Mouse (Mus musculus): ENCODE measurements around the gene Sbf1. TPM values are rescaled to one million over a fixed set of nuclear protein-coding genes. Genes with fewer than 3 reads are reported as not detected.

Gene Sbf1
- total and polyA plus RNA-seq, 3 experiments: 22.6 to 79.1 (median 69.3) TPM

DNA sequence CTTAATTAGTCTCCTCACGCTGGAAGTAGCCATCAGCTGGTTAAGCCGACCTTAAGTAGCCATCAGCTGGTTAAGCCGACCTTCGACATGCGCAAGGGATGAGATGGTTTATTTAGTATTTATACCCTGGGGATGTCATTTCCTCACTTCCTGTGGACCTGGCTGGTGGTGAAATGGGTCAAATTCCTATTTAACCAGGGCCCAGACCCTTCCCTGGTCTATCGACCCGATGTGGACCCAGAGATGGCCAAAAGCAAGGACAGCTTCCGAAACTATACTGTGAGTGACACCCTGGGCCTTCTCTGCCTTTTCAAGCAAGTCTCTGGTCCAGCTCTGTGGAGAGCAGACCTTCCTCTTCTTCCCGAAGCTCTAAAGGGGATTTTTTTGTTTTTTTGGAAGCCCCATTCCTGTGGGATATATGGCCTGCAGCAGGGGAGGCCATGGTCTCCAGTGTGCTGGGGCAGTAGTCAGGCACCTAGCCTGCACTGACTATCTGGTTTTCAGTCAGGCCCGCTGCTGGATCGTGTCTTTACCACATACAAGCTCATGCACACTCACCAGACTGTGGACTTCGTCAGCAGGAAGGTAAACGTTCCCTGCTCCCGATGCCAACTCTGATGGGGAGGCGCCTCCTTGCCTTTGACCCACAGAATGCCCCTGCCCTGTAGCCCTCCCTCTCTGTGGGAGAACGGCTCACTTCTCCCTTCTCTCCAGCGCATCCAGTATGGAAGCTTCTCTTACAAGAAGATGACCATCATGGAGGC lies 19.8 kb upstream of the Sbf1 start:
- Histone ChIP-seq H3K4me2 (ENCODE audit: insufficient read depth, low read depth, poor library complexity, severe bottlenecking) (no peak overlapping the region), H3K79me2 (replicated peaks; ENCODE audit: control insufficient read depth, extremely low read depth, insufficient read depth, poor library complexity, severe bottlenecking) (no peaks in the 10 kb centered on the region), H3K27ac (ENCODE audit: insufficient read depth, low read depth) (no peak overlapping the region), H3K36me3 (replicated peaks in 1 of 2; ENCODE audit: control insufficient read depth in 1 of 2, insufficient read depth in 1 of 2, low read length in 1 of 2) (no peaks in the 10 kb centered on the region), H3K4me3 (replicated peaks in 1 of 3; ENCODE audit: low read depth in 2 of 3, low read length in 2 of 3, poor library complexity in 1 of 3) (no peak overlapping the region), H3K4me1 (ENCODE audit: control insufficient read depth in 1 of 2, insufficient read depth in 2 of 2) (peaks cover 6 to 15% of the 10 kb centered on the region in 2 experiments), H3K27me3 (replicated peaks) (peaks cover 1% of the 10 kb centered on the region), H3K9me3 (replicated peaks; ENCODE audit: low read length) (no peaks in the 10 kb centered on the region), H3K9ac (ENCODE audit: insufficient read depth, low read depth) (no peak overlapping the region)
- no peak for DNase-seq (ENCODE audit: extremely low read depth)
- in situ Hi-C loops (cut with MboI; ENCODE audit: low pct_ligation_motif_present, low pct_unique_long_range_greater_than_20kb, low sequenced_read_pairs) (no loop called here), dilution Hi-C loops (cut with MboI; ENCODE audit: extremely low pct_ligation_motif_present, extremely low pct_unique_long_range_greater_than_20kb, low sequenced_read_pairs) (no loop called here)
- TF ChIP-seq JUND (conservative IDR thresholded peaks at IDR 0.05; ENCODE audit: low read depth, low read length): no peak
- no peak for TF ChIP-seq USF2 (conservative IDR thresholded peaks at IDR 0.05; ENCODE audit: low read depth, low read length)
- TF ChIP-seq RAD21 (IDR thresholded peaks at IDR 0.05; ENCODE audit: low read depth, low read length): no peak
- TF ChIP-seq CHD1 (IDR thresholded peaks at IDR 0.05; ENCODE audit: low read depth, low read length): no peak
- TF ChIP-seq USF1 (IDR thresholded peaks at IDR 0.05; ENCODE audit: low read depth, low read length): no peak
- no peak for TF ChIP-seq IRF4 (IDR thresholded peaks at IDR 0.05; ENCODE audit: low read depth, low read length)
- TF ChIP-seq TBP (conservative IDR thresholded peaks at IDR 0.05; ENCODE audit: low read depth, low read length): no peak
- no peak for TF ChIP-seq MAX (IDR thresholded peaks at IDR 0.05; ENCODE audit: low read length)
- no peak for TF ChIP-seq MYC (IDR thresholded peaks at IDR 0.05; ENCODE audit: low read depth, low read length)
- TF ChIP-seq ETS1 (conservative IDR thresholded peaks at IDR 0.05; ENCODE audit: low read depth, low read length): no peak
- no peak for TF ChIP-seq BHLHE40 (IDR thresholded peaks at IDR 0.05; ENCODE audit: low read depth, low read length)
- TF ChIP-seq JUN (IDR thresholded peaks at IDR 0.05; ENCODE audit: insufficient read depth, low read depth, low read length): no peak
- no peak for TF ChIP-seq ZKSCAN1 (IDR thresholded peaks at IDR 0.05; ENCODE audit: borderline replicate concordance, low read depth, low read length)
- no peak for TF ChIP-seq SMC3 (IDR thresholded peaks at IDR 0.05; ENCODE audit: low read depth, low read length)
- no peak for TF ChIP-seq POLR2AphosphoS2 (IDR thresholded peaks at IDR 0.05; ENCODE audit: low read depth, low read length)
- TF ChIP-seq E2F4 (IDR thresholded peaks at IDR 0.05; ENCODE audit: insufficient replicate concordance, low read depth, low read length): no peak
- TF ChIP-seq UBTF (IDR thresholded peaks at IDR 0.05; ENCODE audit: low read depth, low read length): no peak

DNA sequence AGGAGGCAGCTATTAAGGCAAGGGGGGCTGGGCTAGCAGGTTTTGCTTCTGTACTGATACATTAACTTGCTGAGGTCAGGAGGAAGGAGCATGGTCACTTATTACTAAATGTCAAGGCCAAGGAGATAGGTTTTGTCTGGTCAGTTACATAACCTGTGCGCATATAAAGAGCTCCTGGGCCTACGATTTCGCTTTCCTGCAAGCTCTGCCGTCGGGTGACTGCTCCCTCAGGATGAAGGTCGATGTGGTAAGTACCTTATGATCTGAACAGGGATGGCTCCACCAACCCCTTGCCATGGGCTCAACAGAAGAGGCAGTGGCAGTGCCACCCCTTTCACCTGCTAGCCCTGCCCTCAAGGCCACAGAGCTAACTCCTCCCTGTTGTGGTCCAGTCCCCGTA lies 19.2 kb upstream of the Sbf1 start, which contains the start of gene Miox:
Gene Miox (plus strand): TSS at position 128 of the 400 bp plus-strand sequence.
- no peaks in the 10 kb centered on the region for H3K36me3 ChIP-seq (replicated peaks in 1 of 2; ENCODE audit: control insufficient read depth in 1 of 2, insufficient read depth in 1 of 2, low read length in 1 of 2)
- no peaks in the 10 kb centered on the region for H3K79me2 ChIP-seq (replicated peaks; ENCODE audit: control insufficient read depth, extremely low read depth, insufficient read depth, poor library complexity, severe bottlenecking)
- H3K9ac ChIP-seq (ENCODE audit: insufficient read depth, low read depth): no peak within 1 kb of the TSS
- in situ Hi-C loops (cut with MboI; ENCODE audit: low pct_ligation_motif_present, low pct_unique_long_range_greater_than_20kb, low sequenced_read_pairs) (no loop called here), dilution Hi-C loops (cut with MboI; ENCODE audit: extremely low pct_ligation_motif_present, extremely low pct_unique_long_range_greater_than_20kb, low sequenced_read_pairs) (no loop called here)
- H3K4me2 ChIP-seq (ENCODE audit: insufficient read depth, low read depth, poor library complexity, severe bottlenecking): no peak within 1 kb of the TSS
- H3K4me1 ChIP-seq (ENCODE audit: control insufficient read depth in 1 of 2, insufficient read depth in 2 of 2): peaks cover 3 to 9% of the 10 kb centered on the region in 2 experiments; a peak in 2 of 4 replicates
- no peak within 1 kb of the TSS for H3K4me3 ChIP-seq (replicated peaks in 1 of 3; ENCODE audit: low read depth in 2 of 3, low read length in 2 of 3, poor library complexity in 1 of 3)
- DNase-seq (ENCODE audit: extremely low read depth): no peak
- H3K27me3 ChIP-seq (replicated peaks): peaks cover 1% of the 10 kb centered on the region
- no peaks in the 10 kb centered on the region for H3K9me3 ChIP-seq (replicated peaks; ENCODE audit: low read length)
- TF ChIP-seq TBP (conservative IDR thresholded peaks at IDR 0.05; ENCODE audit: low read depth, low read length) (no peak), MAX (IDR thresholded peaks at IDR 0.05; ENCODE audit: low read length) (no peak), EP300 (IDR thresholded peaks at IDR 0.05; ENCODE audit: low read length) (no peak), PAX5 (IDR thresholded peaks at IDR 0.05; ENCODE audit: low read length) (no peak), MAZ (IDR thresholded peaks at IDR 0.05; ENCODE audit: low read depth, low read length) (no peak), CHD2 (IDR thresholded peaks at IDR 0.05; ENCODE audit: low read length) (no peak), UBTF (IDR thresholded peaks at IDR 0.05; ENCODE audit: low read depth, low read length) (no peak), POLR2AphosphoS2 (IDR thresholded peaks at IDR 0.05; ENCODE audit: low read depth, low read length) (no peak), MYC (IDR thresholded peaks at IDR 0.05; ENCODE audit: low read depth, low read length) (no peak), JUND (conservative IDR thresholded peaks at IDR 0.05; ENCODE audit: low read depth, low read length) (no peak), ZC3H11A (IDR thresholded peaks at IDR 0.05; ENCODE audit: low read depth, low read length) (no peak)
- H3K27ac ChIP-seq (ENCODE audit: insufficient read depth, low read depth): no peak within 1 kb of the TSS

Measured in CH12.LX (cell line).